Mouse (Mus musculus): ENCODE measurements around the gene Rfx3.

- TF ChIP-seq NRF1 (IDR thresholded peaks at IDR 0.05; ENCODE audit: low read depth, low read length) (no peak), POLR2A (IDR thresholded peaks at IDR 0.05; ENCODE audit: low read depth, low read length) (no peak), ZC3H11A (IDR thresholded peaks at IDR 0.05; ENCODE audit: low read depth, low read length) (no peak), E2F4 (IDR thresholded peaks at IDR 0.05; ENCODE audit: insufficient replicate concordance, low read depth, low read length) (no peak), BHLHE40 (IDR thresholded peaks at IDR 0.05; ENCODE audit: low read depth, low read length) (no peak)
Observed at GRCm38 (mm10) chr19:27916446-27916845, 94.5 kb downstream of the Rfx3 start.

Data from CH12.LX (cell line).